Mouse (Mus musculus) hindbrain, embryonic 16.5 days (tissue): ENCODE measurements around the gene Mpig6b. TPM values are rescaled to one million over a fixed set of nuclear protein-coding genes. Genes with fewer than 3 reads are reported as not detected.

Source experiments
- ATAC-seq: fragments of 200-750 bp; cut with Nextera tagmentation; 2 replicates; pipeline ENCODE4 v1.8.0; 2017; ENCODE audit warnings: moderate TSS enrichment, moderate library complexity
- H3K27ac ChIP-seq: fragments of 300-500 bp; sonication (generic); 2 replicates; pipeline ENCODE4 v1.5.1; 2014; ENCODE audit warnings: low read depth, mild to moderate bottlenecking, control low read depth, low read length, moderate library complexity
- H3K27me3 ChIP-seq: fragments of 300-500 bp; sonication (generic); replicated peaks from 2 replicates; pipeline ENCODE4 v1.6.1; 2014; ENCODE audit warnings: low read length; ENCODE audit not compliant: control insufficient read depth, insufficient read depth
- H3K36me3 ChIP-seq: fragments of 300-500 bp; sonication (generic); 2 replicates; pipeline ENCODE4 v1.6.1; 2014; ENCODE audit warnings: mild to moderate bottlenecking, low read length, moderate library complexity, mixed read lengths; ENCODE audit not compliant: control insufficient read depth, insufficient read depth
- H3K4me1 ChIP-seq: fragments of 300-500 bp; sonication (generic); 2 replicates; pipeline ENCODE4 v1.6.1; 2014; ENCODE audit warnings: low read depth, low read length; ENCODE audit not compliant: control insufficient read depth, insufficient read depth
- H3K4me2 ChIP-seq: fragments of 300-500 bp; sonication (generic); 2 replicates; pipeline ENCODE4 v1.6.1; 2014; ENCODE audit warnings: mild to moderate bottlenecking, low read length, control low read depth, moderate library complexity
- H3K4me3 ChIP-seq: fragments of 300-500 bp; sonication (generic); 2 replicates; pipeline ENCODE4 v1.5.1; 2014; ENCODE audit warnings: mild to moderate bottlenecking, low read length, control low read depth, moderate library complexity
- H3K9ac ChIP-seq: fragments of 300-500 bp; sonication (generic); 2 replicates; pipeline ENCODE4 v1.6.1; 2014; ENCODE audit warnings: low read depth, mild to moderate bottlenecking, control low read depth, low read length, moderate library complexity
- H3K9me3 ChIP-seq: fragments of 300-500 bp; sonication (generic); 2 replicates; pipeline ENCODE4 v1.6.1; 2014; ENCODE audit warnings: mild to moderate bottlenecking, low read length, moderate library complexity; ENCODE audit not compliant: control insufficient read depth
- WGBS: fragments of 180-500 bp; shearing (Covaris S2); extraction: QIAGEN DNeasy Blood & Tissue Kit; methylation state at CpG from one replicate; pipeline ENCODE4 v1.1.7; 2014; 5-methylcytosine and 5-hydroxymethylcytosine counted together
- polyA plus RNA-seq: library from polyadenylated mRNA; unstranded; fragments of >200 nt; fragmentation: Nextera tagmentation; extraction: Ambion mirVana; gene quantifications from 2 replicates; pipeline ENCODE4 v1.2.1, GENCODE M21; 2015

Gene Mpig6b
- polyA plus RNA-seq, 1 experiment from 2014 or later, result 0.13 TPM

- 72% methylated on average over 9 of the region's 9 CpGs for WGBS
- no peak overlapping the region for H3K9ac ChIP-seq
- no peak overlapping the region for H3K27ac ChIP-seq
- H3K36me3 ChIP-seq, result no peaks in the 10 kb centered on the region
- H3K4me3 ChIP-seq, result no peak overlapping the region
- ATAC-seq, result no peak
- no peaks in the 10 kb centered on the region for H3K9me3 ChIP-seq
- H3K4me2 ChIP-seq, result no peak overlapping the region
- H3K27me3 ChIP-seq, result 0 out of 2 replicates have a peak, but pooled peaks cover 2% of the 10 kb centered on the region
- no peaks in the 10 kb centered on the region; the same call in 1 of the 2 replicates for H3K4me1 ChIP-seq
These were observed 13.8 kb upstream of the Mpig6b start for GRCm38 (mm10) chr17:35079778-35080177.

GRCm38 (mm10) chr17:35077786-35078233, 11.8 kb upstream of the Mpig6b start, which contains the start of gene Ly6g6d:
Gene Ly6g6d, minus strand, starts transcription at chr17:35078065.
- Histone ChIP-seq H3K9ac (peak within 1 kb of the TSS; percentile 1; the same call in 1 of the 2 replicates), H3K4me2 (peak within 1 kb of the TSS; percentile 32), H3K27me3 (no peaks in the 10 kb centered on the region), H3K9me3 (no peaks in the 10 kb centered on the region), H3K27ac (no peak within 1 kb of the TSS), H3K4me1 (no peaks in the 10 kb centered on the region; the same call in 1 of the 2 replicates), H3K36me3 (no peaks in the 10 kb centered on the region), H3K4me3 (no peak within 1 kb of the TSS; the same call in 1 of the 2 replicates)
- 9% methylated on average over 14 of the region's 14 CpGs for WGBS
- ATAC-seq, result peak; percentile 69; the same call in 1 of the 2 replicates

GRCm38 (mm10) chr17:35077285-35077684, 11.3 kb upstream of the Mpig6b start:
- no peak overlapping the region for H3K4me3 ChIP-seq

GRCm38 (mm10) chr17:35076507-35077176, 10.7 kb upstream of the Mpig6b start, which contains the start of gene Ly6g6e:
Gene Ly6g6e, plus strand, starts transcription at chr17:35076902.
- Histone ChIP-seq H3K9me3 (no peaks in the 10 kb centered on the region), H3K4me1 (no peaks in the 10 kb centered on the region; the same call in 1 of the 2 replicates), H3K4me2 (peak within 1 kb of the TSS; percentile 32), H3K4me3 (no peak within 1 kb of the TSS; the same call in 1 of the 2 replicates), H3K27ac (no peak within 1 kb of the TSS), H3K36me3 (no peaks in the 10 kb centered on the region), H3K9ac (peak within 1 kb of the TSS; percentile 1; the same call in 1 of the 2 replicates), H3K27me3 (no peaks in the 10 kb centered on the region)
- ATAC-seq, result no peak
- WGBS, result 36% methylated on average over 10 of the region's 10 CpGs

More at GRCm38 (mm10) chr17:35077285-35077684, 11.3 kb upstream of the Mpig6b start:
- Histone ChIP-seq H3K4me1 (no peaks in the 10 kb centered on the region; the same call in 1 of the 2 replicates), H3K36me3 (no peaks in the 10 kb centered on the region), H3K9me3 (no peaks in the 10 kb centered on the region), H3K4me2 (peak overlapping the region; percentile 32), H3K27ac (no peak overlapping the region), H3K9ac (no peak overlapping the region; the same call in 1 of the 2 replicates), H3K27me3 (no peaks in the 10 kb centered on the region)
- WGBS, result 47% methylated on average over 2 of the region's 2 CpGs
- no peak for ATAC-seq

DNA sequence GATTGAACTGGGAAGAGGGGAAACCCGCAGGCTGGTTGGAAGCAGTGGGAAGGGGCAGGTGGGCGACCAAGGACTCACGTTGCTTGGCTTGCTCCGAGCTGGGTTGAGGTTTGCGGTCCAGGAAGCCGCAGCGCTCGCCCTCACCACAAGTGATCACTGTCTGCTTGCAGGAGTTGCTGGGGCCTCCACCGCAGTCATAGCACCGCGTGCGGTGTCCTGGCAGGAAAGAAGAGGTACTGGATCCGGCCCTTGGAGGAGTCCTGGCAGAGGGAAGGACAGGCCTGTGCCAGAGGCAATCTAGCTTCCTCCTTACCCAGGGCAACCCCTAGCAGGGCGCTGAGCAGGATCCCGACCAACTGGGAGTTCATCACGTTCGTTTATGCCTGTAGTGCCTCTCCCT, 8.1 kb upstream of the Mpig6b start:
- Histone ChIP-seq H3K4me2 (no peak overlapping the region), H3K36me3 (no peaks in the 10 kb centered on the region), H3K27me3 (no peaks in the 10 kb centered on the region), H3K9me3 (no peaks in the 10 kb centered on the region), H3K9ac (no peak overlapping the region), H3K4me1 (no peaks in the 10 kb centered on the region; the same call in 1 of the 2 replicates), H3K27ac (no peak overlapping the region), H3K4me3 (no peak overlapping the region)
- no peak for ATAC-seq
- WGBS, result 60% methylated on average over 16 of the region's 17 CpGs

DNA sequence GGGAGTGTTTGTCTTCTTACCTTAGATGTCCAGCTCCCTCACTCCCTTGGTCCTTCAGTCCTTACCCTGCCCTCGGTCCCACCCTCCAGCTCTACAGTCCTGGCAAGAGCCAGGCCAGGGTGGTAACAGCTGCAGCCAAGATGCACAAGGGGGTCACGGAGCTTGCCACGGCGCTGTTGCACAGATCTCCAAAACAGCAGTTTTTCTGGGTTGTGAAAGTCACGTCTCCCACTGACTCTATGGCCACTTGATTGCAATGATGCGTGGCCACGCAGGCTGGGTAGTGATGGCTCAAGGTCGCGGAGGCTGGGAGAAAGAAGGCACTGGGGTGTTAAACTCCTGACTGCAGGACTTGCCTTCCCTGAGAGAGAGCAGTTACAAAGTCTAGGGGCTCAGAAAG, 5.5 kb upstream of the Mpig6b start:
- Histone ChIP-seq H3K36me3 (no peaks in the 10 kb centered on the region), H3K4me2 (no peak overlapping the region), H3K4me1 (no peaks in the 10 kb centered on the region), H3K4me3 (no peak overlapping the region), H3K9me3 (no peaks in the 10 kb centered on the region), H3K27me3 (0 out of 2 replicates have a peak, but pooled peaks cover 3% of the 10 kb centered on the region), H3K27ac (no peak overlapping the region), H3K9ac (no peak overlapping the region)
- WGBS, result 83% methylated on average over 9 of the region's 9 CpGs
- ATAC-seq, result no peak

GRCm38 (mm10) chr17:35070556-35071229, 4.7 kb upstream of the Mpig6b start:
- H3K4me2 ChIP-seq, result no peak overlapping the region
- 0 out of 2 replicates have a peak, but pooled peaks cover 4% of the 10 kb centered on the region for H3K27me3 ChIP-seq
- no peak overlapping the region for H3K9ac ChIP-seq
- H3K9me3 ChIP-seq, result no peaks in the 10 kb centered on the region
- no peaks in the 10 kb centered on the region for H3K4me1 ChIP-seq
- no peak for ATAC-seq
- no peak overlapping the region for H3K27ac ChIP-seq
- no peak overlapping the region for H3K4me3 ChIP-seq
- WGBS, result 62% methylated on average over 6 of the region's 6 CpGs
- no peaks in the 10 kb centered on the region for H3K36me3 ChIP-seq

- Histone ChIP-seq H3K27me3 (peaks cover 14% of the 10 kb centered on the region), H3K4me2 (no peak overlapping the region), H3K4me3 (no peak overlapping the region), H3K9me3 (no peaks in the 10 kb centered on the region), H3K9ac (no peak overlapping the region), H3K4me1 (peaks cover 10% of the 10 kb centered on the region), H3K27ac (no peak overlapping the region), H3K36me3 (no peaks in the 10 kb centered on the region; the same call in 1 of the 2 replicates)
- 87% methylated on average over 17 of the region's 17 CpGs for WGBS
- ATAC-seq, result no peak
These were observed 2.4 kb upstream of the Mpig6b start for GRCm38 (mm10) chr17:35068213-35068914.
